ENCODE assay signal across 10 mouse cellular contexts in genomic region chr17:34830776-34831175, GRCm38 (mm10). TPM values are rescaled to one million over a fixed set of nuclear protein-coding genes. Genes with fewer than 3 reads are reported as not detected.
DNase-seq lines count a peak whose midpoint lies in the region; TF ChIP-seq lines count a peak whose summit lies in the region.
"Not testable (repeated sequence)": the region's sequence is repeated elsewhere in the genome, so short reads cannot be mapped to it uniquely, and the experiment has no call there.
"Had no signal": no experiment of that assay in that cellular context is flagged by ENCODE, and none has a peak within 500 bp of the region (broad histone marks: within the 10 kb centered on the region; RNA-seq: fewer than 3 reads in every experiment).

No protein-coding gene starts in this region.

- DNase-seq in kidney, adult 2 months, result peak; percentile 53
- DNase-seq in liver, adult 2 months (ENCODE audit: extremely low read depth, low read depth, low spot score), result peak; percentile 55

- not testable (repeated sequence) for H3K4me1 ChIP-seq in kidney, adult 2 months (ENCODE audit: control insufficient read depth, insufficient read depth, low read length); liver, adult 2 months (ENCODE audit: control insufficient read depth, insufficient read depth, low read length)

- not testable (repeated sequence) for TF ChIP-seq POLR2A in kidney, adult 2 months (IDR thresholded peaks at IDR 0.05; ENCODE audit: low read depth, low read length); liver, adult 2 months (IDR thresholded peaks at IDR 0.05; ENCODE audit: extremely low read depth, insufficient read depth, low read length)

- not testable (repeated sequence) for H3K79me2 ChIP-seq in liver, adult 2 months (ENCODE audit: control insufficient read depth, insufficient read depth, low read length)

- not testable (repeated sequence) for H3K27me3 ChIP-seq in kidney, adult 2 months (replicated peaks; ENCODE audit: control insufficient read depth, insufficient read depth, low read length); liver, adult 2 months (ENCODE audit: control insufficient read depth, insufficient read depth, low read length)

- H3K36me3 ChIP-seq in kidney, adult 2 months (ENCODE audit: control insufficient read depth, insufficient read depth, low read length), result peaks cover 14% of the 10 kb centered on the region
- peaks cover 42% of the 10 kb centered on the region for H3K36me3 ChIP-seq in liver, adult 2 months (ENCODE audit: control insufficient read depth, insufficient read depth, low read length)

- H3K27ac ChIP-seq in kidney, adult 2 months (ENCODE audit: insufficient read depth, low read depth, low read length), result not testable (repeated sequence)
- H3K27ac ChIP-seq in liver, adult 2 months (replicated peaks; ENCODE audit: insufficient read depth, low read depth, low read length), result 0 out of 2 replicates have a peak overlapping the region, but pooled peaks have one; percentile 51

- TF ChIP-seq CTCF in kidney, adult 2 months (conservative IDR thresholded peaks at IDR 0.05; ENCODE audit: insufficient read depth, insufficient read length, low read depth, low read length); liver, adult 2 months (IDR thresholded peaks at IDR 0.05; ENCODE audit: low read depth, low read length): not testable (repeated sequence)

- not testable (repeated sequence) for H3K4me3 ChIP-seq in kidney, adult 2 months (ENCODE audit: insufficient read depth, low read depth, low read length); liver, adult 2 months (ENCODE audit: insufficient read depth, low read depth, low read length)

- not testable (repeated sequence) for H3K9ac ChIP-seq in liver, adult 2 months (ENCODE audit: low read depth, low read length)

- WGBS in kidney, adult 2 months, result 89% methylated on average over 1 of the region's 1 CpGs
- 50% methylated on average over 1 of the region's 1 CpGs for WGBS in liver, adult 2 months

RNA-seq across cellular contexts. Expression of gene Stk19, which starts 6.0 kb away (rescaled TPM):
- polyA plus RNA-seq in kidney, adult 2 months (2012; rRNA removed), result 35.7 and 36.7 TPM in 2 replicates
- total RNA-seq in liver, adult 2 months (2014; rRNA removed), result 7.6 and 7.9 TPM in 2 replicates
- 16.6 and 19.8 TPM in 2 replicates for polyA plus RNA-seq in liver, adult 2 months (2012; rRNA removed)

RNA-seq across cellular contexts. Expression of gene Dxo, which starts 6.0 kb away (rescaled TPM):
- 52.6 and 59.2 TPM in 2 replicates for polyA plus RNA-seq in kidney, adult 2 months (2012; rRNA removed)
- total RNA-seq in liver, adult 2 months (2014; rRNA removed), result 9.7 and 12.8 TPM in 2 replicates
- polyA plus RNA-seq in liver, adult 2 months (2012; rRNA removed), result 26.3 and 36.6 TPM in 2 replicates

RNA-seq across cellular contexts. Expression of gene Skiv2l, which starts 19.2 kb away (rescaled TPM):
- polyA plus RNA-seq in kidney, adult 2 months (2012; rRNA removed), result 58.2 and 69.5 TPM in 2 replicates
- 32.0 and 39.4 TPM in 2 replicates for total RNA-seq in liver, adult 2 months (2014; rRNA removed)
- polyA plus RNA-seq in liver, adult 2 months (2012; rRNA removed), result 51.1 and 61.7 TPM in 2 replicates

RNA-seq across cellular contexts. Expression of gene Nelfe, which starts 19.4 kb away (rescaled TPM):
- 24.2 and 26.2 TPM in 2 replicates for polyA plus RNA-seq in kidney, adult 2 months (2012; rRNA removed)
- total RNA-seq in liver, adult 2 months (2014; rRNA removed), result 21.9 and 22.0 TPM in 2 replicates
- polyA plus RNA-seq in liver, adult 2 months (2012; rRNA removed), result 14.9 and 17.1 TPM in 2 replicates

RNA-seq across cellular contexts. Expression of gene Cyp21a1, which starts 26.4 kb away (rescaled TPM):
- 0.23 and 29.2 TPM in 2 replicates for polyA plus RNA-seq in kidney, adult 2 months (2012; rRNA removed)
- total RNA-seq in liver, adult 2 months (2014; rRNA removed), result 0.18 and 12.8 TPM in 2 replicates
- polyA plus RNA-seq in liver, adult 2 months (2012; rRNA removed), result 0.10 TPM in 1 of 2 replicates, not detected in the other
- total RNA-seq: CH12.LX, G1E, MEL had no signal
- polyA plus RNA-seq: activated CD4-positive, CD25-positive, alpha-beta regulatory T cell, adult 4 months; C2C12; CD4-positive, CD25-positive, alpha-beta regulatory T cell, adult 4 months; cerebellum, adult 2 months; G1E; Patski had no signal
